Mouse (Mus musculus): ENCODE measurements around the gene Vwa3a. TPM values are rescaled to one million over a fixed set of nuclear protein-coding genes. Genes with fewer than 3 reads are reported as not detected.

Vwa3a gene
- polyA plus RNA-seq, 1 experiment from 2014 or later: 1.3 TPM

GRCm38 (mm10) chr7:120844689-120845088 is 105.6 kb downstream of the Vwa3a start:
- Histone ChIP-seq H3K36me3 (0 out of 2 replicates have a peak, but pooled peaks cover 5% of the 10 kb centered on the region), H3K9me3 (no peaks in the 10 kb centered on the region), H3K4me1 (replicated peaks) (peaks cover 28% of the 10 kb centered on the region), H3K27ac (peak overlapping the region; percentile 93; the same call in 1 of the 2 replicates), H3K27me3 (ENCODE audit: insufficient read depth, poor library complexity, severe bottlenecking) (peaks cover 27% of the 10 kb centered on the region), H3K4me3 (peak overlapping the region; percentile 85)
- peak; percentile 12 for DNase-seq (ENCODE audit: low spot score)
- WGBS: 3% methylated on average over 9 of the region's 9 CpGs

GRCm38 (mm10) chr7:120848831-120849512 is 109.9 kb downstream of the Vwa3a start:
- peaks cover 25% of the 10 kb centered on the region for H3K27me3 ChIP-seq (ENCODE audit: insufficient read depth, poor library complexity, severe bottlenecking)
- 87% methylated on average over 3 of the region's 3 CpGs for WGBS

GRCm38 (mm10) chr7:120850165-120850564 is 111.0 kb downstream of the Vwa3a start:
- no peak overlapping the region for H3K27ac ChIP-seq
- H3K4me1 ChIP-seq (replicated peaks): peaks cover 6% of the 10 kb centered on the region
- no peaks in the 10 kb centered on the region for H3K9me3 ChIP-seq
- H3K4me3 ChIP-seq: no peak overlapping the region
- no peak for DNase-seq (ENCODE audit: low spot score)
- 96% methylated on average over 3 of the region's 3 CpGs for whole genome bisulfite sequencing
- H3K27me3 ChIP-seq (ENCODE audit: insufficient read depth, poor library complexity, severe bottlenecking): peaks cover 15% of the 10 kb centered on the region
- peaks cover 9% of the 10 kb centered on the region; the same call in 1 of the 2 replicates for H3K36me3 ChIP-seq

More at GRCm38 (mm10) chr7:120848831-120849512, 109.9 kb downstream of the Vwa3a start:
- no peak for DNase-seq (ENCODE audit: low spot score)
- Histone ChIP-seq H3K27ac (no peak overlapping the region), H3K4me3 (no peak overlapping the region), H3K36me3 (peaks cover 9% of the 10 kb centered on the region; the same call in 1 of the 2 replicates), H3K4me1 (replicated peaks) (peaks cover 18% of the 10 kb centered on the region), H3K9me3 (no peaks in the 10 kb centered on the region)

Other genes starting within 250 kb of the Vwa3a start
- 165 and 174 TPM in 2 replicates for gene Uqcrc2, start 104.1 kb upstream of the Vwa3a start, polyA plus RNA-seq (2016; fragmentation: Nextera tagmentation; extraction: Ambion mirVana)
- 0.35 and 0.40 TPM in 2 replicates for gene Pdzd9, start 69.0 kb upstream of the Vwa3a start, polyA plus RNA-seq (2016; fragmentation: Nextera tagmentation; extraction: Ambion mirVana)
- 10.4 and 13.8 TPM in 2 replicates for gene Mosmo, start 61.7 kb upstream of the Vwa3a start, polyA plus RNA-seq (2016; fragmentation: Nextera tagmentation; extraction: Ambion mirVana)
- not detected in 2 replicates for gene Gm5737, start 73.0 kb downstream of the Vwa3a start, polyA plus RNA-seq (2016; fragmentation: Nextera tagmentation; extraction: Ambion mirVana)
- gene Eef2k, start 103.5 kb downstream of the Vwa3a start, polyA plus RNA-seq (2016; fragmentation: Nextera tagmentation; extraction: Ambion mirVana): 26.9 and 30.1 TPM in 2 replicates
- 31.2 and 41.0 TPM in 2 replicates for gene Polr3e, start 178.4 kb downstream of the Vwa3a start, polyA plus RNA-seq (2016; fragmentation: Nextera tagmentation; extraction: Ambion mirVana)
- 14.2 and 14.7 TPM in 2 replicates for gene Cdr2, start 243.0 kb downstream of the Vwa3a start, polyA plus RNA-seq (2016; fragmentation: Nextera tagmentation; extraction: Ambion mirVana)
- 0.37 and 0.42 TPM in 2 replicates for gene Mfsd13b, start 243.2 kb downstream of the Vwa3a start, polyA plus RNA-seq (2016; fragmentation: Nextera tagmentation; extraction: Ambion mirVana)

Data from hindbrain, embryonic 10.5 days (tissue).